Mouse (Mus musculus) neural tube, embryonic 13.5 days (tissue): ENCODE data around the gene Usf2. TPM values are rescaled to one million over a fixed set of nuclear protein-coding genes. Genes with fewer than 3 reads are reported as not detected.

ENCODE experiments used
- ATAC-seq: fragments of 200-750 bp; cut with Nextera tagmentation; 2 replicates; pipeline ENCODE4 v1.8.0; 2017; ENCODE audit warnings: low read depth, mild to moderate bottlenecking, moderate TSS enrichment, moderate library complexity
- H3K27ac ChIP-seq: fragments of 300-500 bp; sonication (generic); replicated peaks from 2 replicates; pipeline ENCODE4 v1.5.1; 2015; ENCODE audit warnings: moderate library complexity, mild to moderate bottlenecking, inconsistent platforms
- H3K27me3 ChIP-seq: fragments of 300-500 bp; sonication (generic); 2 replicates; pipeline ENCODE4 v1.6.1; 2015; ENCODE audit warnings: mild to moderate bottlenecking, inconsistent platforms
- H3K36me3 ChIP-seq: fragments of 300-500 bp; sonication (generic); 2 replicates; pipeline ENCODE4 v1.6.1; 2015; ENCODE audit warnings: mild to moderate bottlenecking, inconsistent platforms
- H3K4me1 ChIP-seq: fragments of 300-500 bp; sonication (generic); replicated peaks from 2 replicates; pipeline ENCODE4 v1.6.1; 2015; ENCODE audit warnings: inconsistent platforms
- H3K4me2 ChIP-seq: fragments of 300-500 bp; sonication (generic); 2 replicates; pipeline ENCODE4 v1.6.1; 2015; ENCODE audit warnings: inconsistent platforms, mild to moderate bottlenecking, moderate library complexity
- H3K4me3 ChIP-seq: fragments of 300-500 bp; sonication (generic); 2 replicates; pipeline ENCODE4 v1.5.1; 2015; ENCODE audit warnings: mild to moderate bottlenecking, inconsistent platforms
- H3K9ac ChIP-seq: fragments of 300-500 bp; sonication (generic); 2 replicates; pipeline ENCODE4 v1.6.1; 2015; ENCODE audit warnings: moderate library complexity, mild to moderate bottlenecking, inconsistent platforms
- H3K9me3 ChIP-seq: fragments of 300-500 bp; sonication (generic); 2 replicates; pipeline ENCODE4 v1.6.1; 2016; ENCODE audit warnings: inconsistent platforms
- WGBS: fragments of 180-500 bp; shearing (Covaris S2); methylation state at CpG from one replicate; pipeline ENCODE4 v1.1.7; 2015; 5-methylcytosine and 5-hydroxymethylcytosine counted together
- polyA plus RNA-seq: library from polyadenylated mRNA; unstranded; fragments of >200 nt; fragmentation: Nextera tagmentation; extraction: Ambion mirVana; gene quantifications from 2 replicates; pipeline ENCODE4 v1.2.1, GENCODE M21; 2015

Gene Usf2
- polyA plus RNA-seq, 1 experiment from 2014 or later = 34.4 TPM

- Histone ChIP-seq H3K9me3 (no peaks in the 10 kb centered on the region), H3K4me2 (peak overlapping the region; percentile 58), H3K27me3 (peaks cover 24% of the 10 kb centered on the region), H3K4me1 (peaks cover 10% of the 10 kb centered on the region), H3K27ac (no peak overlapping the region), H3K9ac (peak overlapping the region; percentile 42; the same call in 1 of the 2 replicates), H3K4me3 (peak overlapping the region; percentile 33), H3K36me3 (no peaks in the 10 kb centered on the region)
- 3% methylated on average over 41 of the region's 41 CpGs for WGBS
- no peak for ATAC-seq
Observed at GRCm38 (mm10) chr7:30972426-30973250, 16.0 kb upstream of the Usf2 start.

GRCm38 (mm10) chr7:30971901-30972300 is 15.3 kb upstream of the Usf2 start:
- ATAC-seq = no peak
- H3K36me3 ChIP-seq = no peaks in the 10 kb centered on the region
- H3K9me3 ChIP-seq = no peaks in the 10 kb centered on the region
- H3K27me3 ChIP-seq = peaks cover 24% of the 10 kb centered on the region
- peak overlapping the region; percentile 33; the same call in 1 of the 2 replicates for H3K4me3 ChIP-seq
- H3K9ac ChIP-seq = no peak overlapping the region
- peaks cover 10% of the 10 kb centered on the region for H3K4me1 ChIP-seq
- H3K4me2 ChIP-seq = peak overlapping the region; percentile 58
- WGBS = 89% methylated on average over 15 of the region's 15 CpGs
- no peak overlapping the region for H3K27ac ChIP-seq

- WGBS = 81% methylated on average over 4 of the region's 4 CpGs
- Histone ChIP-seq H3K4me1 (peaks cover 10% of the 10 kb centered on the region), H3K9ac (no peak overlapping the region), H3K4me2 (no peak overlapping the region), H3K9me3 (no peaks in the 10 kb centered on the region), H3K27me3 (peaks cover 24% of the 10 kb centered on the region), H3K36me3 (no peaks in the 10 kb centered on the region), H3K4me3 (no peak overlapping the region), H3K27ac (no peak overlapping the region)
- ATAC-seq = no peak
Observed at GRCm38 (mm10) chr7:30969174-30969573, 12.6 kb upstream of the Usf2 start.

DNA sequence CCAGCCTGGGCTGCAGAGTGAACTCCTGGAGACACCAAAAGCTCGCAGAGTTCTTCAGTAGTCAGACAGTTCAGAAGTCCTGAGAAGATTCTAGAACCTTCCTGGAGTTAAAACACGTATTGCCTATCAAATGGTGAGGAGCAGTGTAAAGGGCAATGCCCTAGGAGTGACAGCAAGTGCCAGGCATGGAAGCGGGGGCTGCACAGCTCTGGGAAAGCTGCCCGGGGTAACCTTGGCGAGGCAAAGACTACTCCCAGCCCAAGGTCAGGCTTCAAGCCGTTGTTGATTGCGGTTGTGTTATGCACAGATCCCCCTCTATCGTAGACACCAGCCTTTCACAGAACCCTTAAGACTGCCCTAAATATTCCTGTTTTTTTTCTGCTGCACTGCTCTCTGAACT is 12.0 kb upstream of the Usf2 start:
- peaks cover 21% of the 10 kb centered on the region for H3K27me3 ChIP-seq
- H3K36me3 ChIP-seq = no peaks in the 10 kb centered on the region
- H3K4me3 ChIP-seq = no peak overlapping the region
- 89% methylated on average over 8 of the region's 8 CpGs for WGBS
- H3K9me3 ChIP-seq = no peaks in the 10 kb centered on the region
- peaks cover 6% of the 10 kb centered on the region for H3K4me1 ChIP-seq
- H3K9ac ChIP-seq = no peak overlapping the region
- ATAC-seq = no peak
- no peak overlapping the region for H3K4me2 ChIP-seq
- no peak overlapping the region; the same call in 1 of the 2 replicates for H3K27ac ChIP-seq

GRCm38 (mm10) chr7:30966657-30967056 is 10.1 kb upstream of the Usf2 start:
- Histone ChIP-seq H3K27me3 (peaks cover under 1% of the 10 kb centered on the region; the same call in 1 of the 2 replicates), H3K36me3 (no peaks in the 10 kb centered on the region), H3K4me1 (no peaks in the 10 kb centered on the region), H3K9me3 (no peaks in the 10 kb centered on the region), H3K27ac (no peak overlapping the region), H3K4me3 (no peak overlapping the region), H3K4me2 (no peak overlapping the region), H3K9ac (no peak overlapping the region)
- 82% methylated on average over 3 of the region's 3 CpGs for WGBS
- ATAC-seq = no peak

GRCm38 (mm10) chr7:30965677-30966076 is 9.1 kb upstream of the Usf2 start:
- no peaks in the 10 kb centered on the region for H3K27me3 ChIP-seq
- no peaks in the 10 kb centered on the region for H3K4me1 ChIP-seq
- H3K4me3 ChIP-seq = no peak overlapping the region
- H3K27ac ChIP-seq = no peak overlapping the region
- no peaks in the 10 kb centered on the region for H3K36me3 ChIP-seq
- no peaks in the 10 kb centered on the region for H3K9me3 ChIP-seq
- no peak overlapping the region for H3K9ac ChIP-seq
- H3K4me2 ChIP-seq = no peak overlapping the region
- 63% methylated on average over 14 of the region's 14 CpGs for WGBS
- no peak for ATAC-seq

DNA sequence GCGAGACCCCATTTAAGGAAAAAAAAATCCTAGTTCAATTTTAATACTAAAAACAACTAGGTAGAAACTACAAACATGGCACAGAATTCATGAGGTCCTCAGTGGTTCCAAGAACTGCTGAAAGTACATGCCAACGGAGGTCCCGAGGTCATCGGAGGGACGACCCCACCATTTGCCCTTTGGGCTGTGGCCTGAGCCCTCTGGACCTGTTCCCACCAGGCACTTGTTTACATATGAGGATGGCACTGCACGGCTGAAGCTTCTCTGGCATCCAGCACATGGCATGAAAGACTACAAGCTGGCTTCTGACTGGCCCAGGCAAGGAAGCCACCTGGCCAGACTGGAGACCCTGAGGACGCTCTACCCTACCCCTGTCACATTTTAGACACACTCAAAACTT is 7.8 kb upstream of the Usf2 start:
- H3K27ac ChIP-seq = no peak overlapping the region
- no peaks in the 10 kb centered on the region for H3K27me3 ChIP-seq
- peaks cover 3% of the 10 kb centered on the region; the same call in 1 of the 2 replicates for H3K36me3 ChIP-seq
- peaks cover 5% of the 10 kb centered on the region; the same call in 1 of the 2 replicates for H3K4me1 ChIP-seq
- H3K4me3 ChIP-seq = no peak overlapping the region
- no peaks in the 10 kb centered on the region for H3K9me3 ChIP-seq
- H3K4me2 ChIP-seq = no peak overlapping the region
- H3K9ac ChIP-seq = no peak overlapping the region
- 88% methylated on average over 7 of the region's 7 CpGs for WGBS
- no peak for ATAC-seq

- 92% methylated on average over 5 of the region's 5 CpGs for WGBS
- H3K4me3 ChIP-seq = no peak overlapping the region
- H3K4me2 ChIP-seq = no peak overlapping the region
- H3K27ac ChIP-seq = no peak overlapping the region
- H3K36me3 ChIP-seq = peaks cover 15% of the 10 kb centered on the region
- H3K9me3 ChIP-seq = no peaks in the 10 kb centered on the region
- no peak overlapping the region for H3K9ac ChIP-seq
- H3K27me3 ChIP-seq = no peaks in the 10 kb centered on the region
- peaks cover 20% of the 10 kb centered on the region for H3K4me1 ChIP-seq
- ATAC-seq = no peak
Observed at GRCm38 (mm10) chr7:30962862-30963261, 6.3 kb upstream of the Usf2 start.

DNA sequence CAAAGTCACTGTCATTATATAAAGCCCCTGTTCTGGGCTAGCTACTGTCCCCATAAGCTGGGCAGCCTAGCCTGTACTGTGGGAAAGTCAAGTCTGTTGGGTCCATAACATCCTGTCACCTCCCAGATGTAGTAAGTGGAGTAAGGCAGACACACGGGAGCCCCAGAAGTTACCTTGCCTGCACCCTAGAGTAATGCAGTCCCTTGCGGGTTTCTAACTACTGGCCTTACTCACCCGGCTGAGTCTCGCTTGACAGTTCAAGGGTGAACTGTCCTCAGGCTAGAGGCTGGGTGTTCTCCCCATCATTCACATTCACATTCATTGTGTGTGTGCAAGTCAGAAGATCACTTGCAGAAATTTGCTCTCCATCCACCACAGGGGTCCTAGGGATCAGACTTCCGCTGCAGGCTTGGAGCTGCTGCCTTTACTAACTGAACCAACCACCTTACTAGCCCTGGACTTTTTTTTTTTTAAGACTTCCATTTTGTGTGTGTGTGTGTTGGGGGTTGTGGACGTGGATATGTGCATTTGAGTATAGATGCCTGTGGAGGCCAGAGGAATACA is 3.3 kb upstream of the Usf2 start:
- Histone ChIP-seq H3K9ac (no peak overlapping the region), H3K27me3 (no peaks in the 10 kb centered on the region), H3K36me3 (peaks cover 18% of the 10 kb centered on the region), H3K4me2 (no peak overlapping the region), H3K9me3 (no peaks in the 10 kb centered on the region), H3K27ac (no peak overlapping the region), H3K4me3 (no peak overlapping the region), H3K4me1 (peaks cover 31% of the 10 kb centered on the region)
- no peak for ATAC-seq
- 82% methylated on average over 6 of the region's 6 CpGs for WGBS

DNA sequence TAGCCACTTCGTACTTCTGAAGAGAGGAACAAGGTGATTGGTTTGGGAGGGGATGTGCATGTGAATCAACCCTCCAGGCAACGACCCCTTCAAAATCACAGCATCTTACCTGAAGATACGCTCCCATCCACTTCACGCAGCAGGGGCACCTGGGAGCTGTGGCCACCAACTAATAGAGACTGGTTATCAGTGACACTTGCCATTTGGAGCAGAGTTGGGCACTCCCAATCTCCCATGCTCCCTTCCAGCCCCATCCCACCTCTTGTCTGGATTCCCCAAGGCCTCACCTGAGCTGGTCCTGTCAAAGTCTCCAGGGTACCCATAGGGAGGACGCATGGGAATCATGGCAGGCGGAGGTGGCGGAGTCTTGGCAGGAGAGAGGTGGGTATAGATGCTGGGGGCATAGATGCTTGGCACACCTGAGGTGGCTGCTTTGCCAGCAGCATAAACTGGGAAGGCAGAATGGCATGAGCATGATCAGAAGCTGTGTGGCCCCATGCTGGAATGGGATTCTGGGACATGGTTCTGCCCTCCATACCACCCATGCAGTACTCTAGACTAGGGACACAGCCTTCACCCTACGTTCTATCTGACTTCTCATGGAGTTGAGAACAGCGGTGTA is 2.4 kb upstream of the Usf2 start:
- H3K27ac ChIP-seq = no peak overlapping the region
- peaks cover 27% of the 10 kb centered on the region for H3K36me3 ChIP-seq
- peak overlapping the region; percentile 94 for H3K4me2 ChIP-seq
- H3K4me1 ChIP-seq = peaks cover 34% of the 10 kb centered on the region
- no peaks in the 10 kb centered on the region for H3K9me3 ChIP-seq
- 95% methylated on average over 9 of the region's 9 CpGs for WGBS
- ATAC-seq = no peak
- H3K27me3 ChIP-seq = no peaks in the 10 kb centered on the region
- H3K4me3 ChIP-seq = no peak overlapping the region
- H3K9ac ChIP-seq = no peak overlapping the region

- Histone ChIP-seq H3K4me1 (peaks cover 36% of the 10 kb centered on the region), H3K9ac (peak overlapping the region; percentile 100), H3K27me3 (no peaks in the 10 kb centered on the region), H3K9me3 (no peaks in the 10 kb centered on the region), H3K36me3 (peaks cover 34% of the 10 kb centered on the region), H3K4me3 (peak overlapping the region; percentile 94), H3K4me2 (peak overlapping the region; percentile 94), H3K27ac (peak overlapping the region; percentile 99)
- no peak for ATAC-seq
- WGBS = 70% methylated on average over 28 of the region's 28 CpGs
Observed at GRCm38 (mm10) chr7:30958109-30958865, 1.7 kb upstream of the Usf2 start.

DNA sequence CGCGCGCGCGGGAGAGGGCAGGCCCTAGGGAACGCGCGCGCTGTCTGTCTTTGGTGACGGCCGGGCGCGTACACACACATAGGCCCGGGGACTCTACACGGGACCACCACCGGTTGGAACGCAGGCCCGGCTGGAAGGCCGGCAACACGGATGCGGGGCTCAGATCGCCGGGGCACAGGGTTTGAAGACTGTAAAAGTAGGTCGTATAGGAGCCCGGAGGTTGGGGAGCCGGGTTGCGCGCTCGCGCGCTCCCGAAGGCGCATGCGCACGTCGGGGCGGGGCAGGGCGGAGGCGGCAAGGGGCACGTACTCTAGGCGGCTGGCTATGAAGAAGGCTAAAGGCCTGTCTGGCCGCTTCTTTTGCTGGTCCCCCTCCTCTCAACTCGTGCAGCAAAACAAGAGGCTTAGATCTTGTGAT is 772 bp upstream of the Usf2 start:
- peak overlapping the region; percentile 100 for H3K9ac ChIP-seq
- H3K27me3 ChIP-seq = no peaks in the 10 kb centered on the region
- H3K4me2 ChIP-seq = peak overlapping the region; percentile 94
- peak; percentile 54 for ATAC-seq
- no peaks in the 10 kb centered on the region for H3K9me3 ChIP-seq
- peaks cover 43% of the 10 kb centered on the region for H3K36me3 ChIP-seq
- peak overlapping the region; percentile 99 for H3K27ac ChIP-seq
- peaks cover 42% of the 10 kb centered on the region for H3K4me1 ChIP-seq
- peak overlapping the region; percentile 94 for H3K4me3 ChIP-seq
- WGBS = under 1% methylated on average over 43 of the region's 43 CpGs
